Mouse (Mus musculus) NIH3T3 (cell line): Measurements from ENCODE around the gene Hsd17b12.

Source experiments
- DNase-seq: peaks from one replicate; pipeline ENCODE4 v3.0.0-alpha.2; 2012; ENCODE audit warnings: low read depth

Gene Hsd17b12

DNA sequence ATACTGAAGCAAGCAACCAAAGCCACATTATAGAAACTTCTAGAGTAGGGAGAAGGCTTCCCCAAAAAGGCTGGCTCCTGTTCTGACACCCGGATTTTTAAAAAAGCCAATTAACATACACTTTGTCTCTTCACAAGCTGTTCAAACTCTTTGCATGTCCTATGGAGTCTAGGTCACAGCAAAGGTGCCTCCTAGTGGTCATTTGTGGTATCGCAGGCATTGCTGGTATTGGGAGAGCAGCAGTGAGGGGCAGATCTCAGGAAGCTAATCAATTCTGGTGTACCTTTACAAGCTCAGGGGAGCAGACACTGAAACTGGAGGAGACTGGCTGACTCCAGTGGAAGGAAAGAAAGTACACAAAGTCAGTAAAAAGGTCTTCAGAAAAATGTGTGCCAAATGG is 155.4 kb downstream of the Hsd17b12 start:
- peak; percentile 91 for DNase-seq

DNA sequence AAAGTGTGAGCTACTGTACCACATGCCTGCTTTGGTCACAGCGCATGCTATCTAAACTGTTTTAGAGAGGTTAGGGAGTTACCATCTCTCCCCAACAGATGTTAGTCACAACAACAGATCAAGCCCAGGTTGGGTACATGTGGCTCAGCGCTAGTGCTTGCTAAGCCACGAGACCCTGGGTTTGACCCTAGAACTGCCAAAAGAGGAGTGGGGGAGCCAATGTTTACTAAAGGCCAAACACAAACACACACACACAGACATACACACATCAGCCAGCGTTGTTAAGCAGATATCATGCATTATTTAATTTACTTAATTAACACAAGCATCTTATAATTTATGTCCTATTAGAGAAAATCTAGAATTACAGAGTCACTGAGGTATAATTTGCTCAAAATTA is 155.8 kb downstream of the Hsd17b12 start:
- no peak for DNase-seq

DNA sequence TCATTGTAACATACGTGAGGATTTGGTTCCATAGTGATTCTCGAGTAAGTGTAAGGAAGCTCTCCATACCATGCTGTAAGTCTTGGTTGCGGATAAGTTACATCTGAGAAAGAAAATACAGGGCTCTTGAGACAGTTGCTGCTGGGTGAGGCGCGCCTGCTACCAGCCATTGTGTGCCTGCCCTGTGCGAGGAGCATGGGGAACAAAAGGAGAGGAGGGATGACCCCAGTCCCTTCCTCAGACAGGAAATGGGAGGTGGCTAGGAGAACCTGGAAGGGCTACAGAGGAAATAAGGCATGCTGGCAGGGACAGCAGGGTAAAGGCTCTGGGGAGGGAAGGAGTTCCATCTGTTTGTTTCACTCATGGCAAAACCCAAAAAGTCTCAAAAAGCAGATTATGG is 156.4 kb downstream of the Hsd17b12 start:
- DNase-seq: no peak

DNA sequence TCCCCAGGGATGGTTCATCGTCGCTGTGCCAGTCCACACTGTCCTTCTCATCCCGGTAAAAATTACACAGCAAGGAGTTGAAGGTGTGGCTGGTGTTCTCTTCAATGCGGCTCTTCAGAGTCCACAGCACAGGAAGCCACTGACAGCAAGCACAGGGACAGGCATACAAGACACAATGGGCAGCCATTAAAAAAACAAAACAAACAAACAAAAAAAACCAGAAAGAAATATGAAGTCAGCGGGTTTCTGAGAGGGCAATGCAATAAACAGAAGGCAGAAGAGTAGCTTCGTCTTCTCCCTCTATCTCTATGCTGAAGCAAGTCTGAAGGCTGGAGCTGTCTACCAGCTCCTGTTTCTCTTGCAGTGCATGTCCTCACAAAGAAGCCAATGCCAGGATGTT is 161.5 kb downstream of the Hsd17b12 start, which contains the start of gene Gm27027:
Gene Gm27027, minus strand, starts transcription at position 101 of the 400 bp plus-strand sequence.
- no peak for DNase-seq

DNA sequence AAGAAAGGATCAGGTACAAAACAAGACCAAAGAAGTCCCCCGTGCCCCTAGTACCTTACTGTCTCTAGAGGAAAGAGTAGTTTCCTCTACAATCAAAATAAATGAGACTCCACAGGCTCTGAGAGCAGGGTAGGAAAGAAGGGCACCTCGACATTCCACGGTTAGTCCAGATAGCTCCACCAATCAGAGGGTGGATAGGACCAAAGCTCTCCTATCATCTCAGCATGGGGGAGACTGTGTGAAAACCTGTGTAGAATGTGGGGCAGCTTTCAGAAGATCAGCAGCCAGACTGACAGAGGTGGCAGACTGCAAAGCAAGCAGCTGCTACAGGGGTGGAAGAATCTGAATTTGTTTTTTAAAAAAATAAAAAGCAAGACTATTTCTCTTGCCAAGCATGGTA is 165.0 kb downstream of the Hsd17b12 start:
- no peak for DNase-seq

DNA sequence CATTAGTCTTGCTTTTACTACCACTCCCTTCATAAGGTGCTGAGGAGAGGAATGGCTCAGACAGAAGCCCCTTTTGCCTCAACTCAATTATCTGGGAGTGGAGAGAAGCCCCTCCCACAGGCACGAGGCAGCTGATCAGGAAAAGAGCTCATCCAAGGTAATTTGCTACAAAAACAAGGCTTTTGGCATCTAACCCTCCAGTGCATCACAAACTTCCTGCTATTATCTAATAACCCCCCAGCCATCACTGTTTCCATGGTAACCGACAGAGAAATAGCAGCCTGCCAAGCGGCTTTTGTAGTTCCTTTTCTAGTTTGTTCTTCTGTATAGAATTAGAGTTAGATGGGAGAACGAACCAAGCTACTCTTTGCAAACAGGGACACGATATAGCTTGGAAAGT is 165.5 kb downstream of the Hsd17b12 start:
- no peak for DNase-seq

DNA sequence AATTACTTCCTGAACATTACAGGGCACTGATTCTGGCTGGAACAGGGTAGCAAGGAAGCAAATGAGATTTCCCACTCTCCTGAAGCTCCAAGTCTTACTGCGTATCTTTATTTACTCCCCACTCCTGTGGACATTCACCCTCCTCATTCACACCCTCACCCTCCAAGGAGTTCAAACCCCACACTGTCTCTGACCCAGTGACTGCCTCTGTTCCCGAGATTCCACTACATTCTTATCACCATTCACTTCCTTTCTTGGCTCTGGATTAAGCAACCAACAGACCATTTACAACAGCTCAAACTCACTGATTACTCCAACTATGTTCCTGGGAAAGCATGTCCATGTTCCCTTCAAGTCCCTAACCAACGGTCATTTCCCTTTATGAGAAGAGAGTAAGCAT is 166.4 kb downstream of the Hsd17b12 start:
- no peak for DNase-seq

DNA sequence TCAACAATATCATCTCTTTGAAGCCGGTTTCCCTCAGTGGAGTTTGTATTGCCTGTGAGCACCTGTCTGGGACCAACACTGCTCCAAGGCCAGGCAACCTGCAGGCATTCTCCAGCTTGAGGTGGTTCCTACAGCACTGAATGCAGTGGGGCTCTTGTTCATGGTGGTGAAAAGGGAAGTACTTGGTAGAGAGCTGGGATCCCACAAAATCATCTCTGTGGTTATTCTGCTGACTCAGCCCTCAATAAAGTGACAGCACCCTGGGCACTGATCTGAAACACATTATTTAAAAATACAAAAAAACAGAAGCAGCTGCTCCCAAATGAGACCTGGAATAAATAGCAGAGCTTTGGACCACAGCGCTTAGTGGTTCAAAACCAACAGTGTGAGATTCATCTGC is 169.3 kb downstream of the Hsd17b12 start:
- no peak for DNase-seq
